Mouse (Mus musculus): ENCODE measurements around the gene Brca1. TPM values are rescaled to one million over a fixed set of nuclear protein-coding genes. Genes with fewer than 3 reads are reported as not detected.
"Not testable (repeated sequence)": the region's sequence is repeated elsewhere in the genome, so short reads cannot be mapped to it uniquely, and the experiment has no call there.

The Brca1 gene
- polyA plus RNA-seq, 1 experiment from 2014 or later, result 13.3 TPM

- H3K9me3 ChIP-seq (replicated peaks), result no peaks in the 10 kb centered on the region
- no peak for ATAC-seq (ENCODE audit: insufficient number of reproducible peaks, low FRiP score)
- H3K27me3 ChIP-seq (replicated peaks), result no peaks in the 10 kb centered on the region
- H3K4me3 ChIP-seq, result no peak overlapping the region
- peak overlapping the region; percentile 26; the same call in 1 of the 2 replicates for H3K9ac ChIP-seq
- WGBS, result 29% methylated on average over 7 of the region's 7 CpGs
- H3K4me2 ChIP-seq, result peak overlapping the region; percentile 22
- H3K4me1 ChIP-seq (replicated peaks), result peaks cover 42% of the 10 kb centered on the region
- peak overlapping the region; percentile 39; the same call in 1 of the 2 replicates for H3K27ac ChIP-seq (ENCODE audit: poor library complexity, severe bottlenecking)
- no peaks in the 10 kb centered on the region for H3K36me3 ChIP-seq
Observed at GRCm38 (mm10) chr11:101470206-101470605, 81.5 kb downstream of the Brca1 start.

DNA sequence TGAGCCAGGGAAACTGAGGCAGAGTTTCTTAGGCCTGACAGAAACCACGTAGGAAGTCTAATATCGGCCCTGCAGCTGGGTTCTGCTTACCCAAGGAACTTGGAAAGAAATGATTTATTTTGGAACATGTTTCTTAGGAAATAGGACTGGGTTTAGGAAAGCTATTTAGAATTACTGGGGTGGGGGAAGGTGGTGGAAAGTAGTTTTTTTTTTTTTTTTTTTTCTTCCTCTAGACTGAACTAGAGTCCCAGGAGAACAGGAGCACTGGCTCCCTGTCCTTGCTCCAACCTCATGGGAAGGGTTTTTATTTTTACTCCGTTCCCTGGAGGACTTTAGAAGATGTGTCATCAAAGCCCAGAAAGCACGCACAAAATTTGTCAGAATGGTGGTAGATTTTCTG lies 82.6 kb downstream of the Brca1 start:
- H3K4me3 ChIP-seq, result peak overlapping the region; percentile 77
- no peaks in the 10 kb centered on the region for H3K9me3 ChIP-seq (replicated peaks)
- no peaks in the 10 kb centered on the region for H3K27me3 ChIP-seq (replicated peaks)
- ATAC-seq (ENCODE audit: insufficient number of reproducible peaks, low FRiP score), result no peak
- H3K4me1 ChIP-seq (replicated peaks), result peaks cover 46% of the 10 kb centered on the region
- H3K36me3 ChIP-seq, result no peaks in the 10 kb centered on the region
- peak overlapping the region; percentile 95 for H3K4me2 ChIP-seq
- H3K9ac ChIP-seq, result peak overlapping the region; percentile 87
- WGBS, result 60% methylated on average over 4 of the region's 4 CpGs
- no peak overlapping the region for H3K27ac ChIP-seq (ENCODE audit: poor library complexity, severe bottlenecking)

DNA sequence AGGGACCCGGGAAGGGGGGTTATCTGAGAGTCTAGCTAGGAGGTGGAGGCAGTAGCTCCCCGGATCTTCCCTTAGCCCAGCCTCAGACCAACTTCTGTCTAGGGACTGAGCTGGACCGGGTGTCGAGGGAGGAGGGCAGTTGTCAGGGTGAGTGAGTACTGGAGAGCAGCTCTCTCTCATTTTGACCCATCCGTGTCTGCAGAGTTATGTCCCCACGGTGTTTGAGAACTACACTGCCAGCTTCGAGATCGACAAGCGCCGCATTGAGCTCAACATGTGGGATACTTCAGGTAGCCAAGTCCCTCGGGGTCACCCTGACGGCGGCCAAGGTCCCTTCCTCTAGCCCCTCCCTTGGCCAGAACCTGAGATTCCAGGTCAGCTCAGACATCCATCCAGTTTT lies 83.0 kb downstream of the Brca1 start:
- H3K4me3 ChIP-seq, result peak overlapping the region; percentile 77
- peak overlapping the region; percentile 95 for H3K4me2 ChIP-seq
- no peak for ATAC-seq (ENCODE audit: insufficient number of reproducible peaks, low FRiP score)
- peak overlapping the region; percentile 87 for H3K9ac ChIP-seq
- H3K4me1 ChIP-seq (replicated peaks), result peaks cover 50% of the 10 kb centered on the region
- no peaks in the 10 kb centered on the region for H3K27me3 ChIP-seq (replicated peaks)
- H3K36me3 ChIP-seq, result no peaks in the 10 kb centered on the region
- WGBS, result 5% methylated on average over 13 of the region's 13 CpGs
- H3K27ac ChIP-seq (ENCODE audit: poor library complexity, severe bottlenecking), result peak overlapping the region; percentile 44; the same call in 1 of the 2 replicates
- H3K9me3 ChIP-seq (replicated peaks), result no peaks in the 10 kb centered on the region

DNA sequence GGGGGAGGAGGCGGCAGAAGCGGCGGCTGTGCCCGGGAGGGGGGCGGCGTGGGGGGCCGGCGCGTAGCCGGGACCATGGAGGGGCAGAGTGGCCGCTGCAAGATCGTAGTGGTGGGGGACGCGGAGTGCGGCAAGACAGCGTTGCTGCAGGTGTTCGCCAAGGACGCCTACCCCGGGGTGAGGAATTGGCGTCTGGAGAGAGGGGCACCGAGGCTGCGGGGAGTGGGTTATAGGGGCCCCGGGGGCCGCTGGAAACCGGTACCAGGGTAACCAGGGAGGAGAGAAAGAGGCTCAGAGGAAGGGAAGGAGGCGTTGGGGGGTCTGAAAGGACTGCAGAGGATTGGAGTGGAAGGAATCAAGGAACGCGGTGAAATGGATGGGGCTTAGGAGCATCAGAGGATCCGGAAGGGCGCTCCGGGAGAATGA lies 83.5 kb downstream of the Brca1 start:
- ATAC-seq (ENCODE audit: insufficient number of reproducible peaks, low FRiP score), result no peak; the same call in 1 of the 2 replicates
- 1% methylated on average over 30 of the region's 31 CpGs for WGBS
- peak overlapping the region; percentile 77 for H3K4me3 ChIP-seq
- H3K27ac ChIP-seq (ENCODE audit: poor library complexity, severe bottlenecking), result peak overlapping the region; percentile 44
- H3K4me1 ChIP-seq (replicated peaks), result peaks cover 53% of the 10 kb centered on the region
- peak overlapping the region; percentile 87 for H3K9ac ChIP-seq
- H3K9me3 ChIP-seq (replicated peaks), result no peaks in the 10 kb centered on the region
- H3K36me3 ChIP-seq, result no peaks in the 10 kb centered on the region
- peak overlapping the region; percentile 95 for H3K4me2 ChIP-seq
- no peaks in the 10 kb centered on the region for H3K27me3 ChIP-seq (replicated peaks)

DNA sequence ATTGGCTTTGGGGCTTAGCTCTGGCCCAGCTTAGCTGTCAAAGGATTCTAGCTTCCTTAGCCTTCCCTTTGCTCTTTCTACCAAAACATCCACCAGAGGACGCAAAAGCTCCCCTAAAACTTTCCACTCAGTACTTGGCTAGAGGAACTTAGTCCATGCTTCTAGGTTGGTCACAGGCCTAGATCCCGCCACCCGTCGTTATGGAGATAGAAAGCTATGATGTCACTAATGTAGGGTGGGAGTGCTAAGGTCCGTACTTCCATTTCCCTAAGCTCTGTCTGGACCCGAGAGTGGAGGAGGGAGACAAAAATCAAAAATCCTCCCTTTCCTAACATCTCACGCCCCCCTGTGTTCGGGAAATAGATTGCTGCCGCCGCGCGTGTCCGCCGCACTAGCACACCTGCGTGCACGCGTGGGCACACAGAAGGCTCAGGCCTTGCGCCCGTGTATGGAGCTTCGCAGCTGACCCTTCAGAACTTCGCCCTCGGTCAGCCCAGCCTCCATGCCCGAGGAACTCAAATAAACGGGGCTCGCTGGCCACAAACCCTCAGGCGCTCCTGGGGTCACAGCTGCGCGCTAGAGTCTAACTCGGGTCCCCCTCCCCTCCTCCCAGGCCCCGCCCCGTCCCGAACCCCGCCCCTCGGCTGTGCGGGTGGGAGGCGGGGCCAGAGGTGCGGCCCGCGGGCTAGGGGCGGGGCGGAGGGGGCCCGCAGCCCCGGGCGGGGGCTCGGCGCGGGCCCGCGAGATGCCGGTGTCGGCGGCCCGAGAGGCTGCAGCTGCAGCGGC lies 84.1 kb downstream of the Brca1 start:
- Histone ChIP-seq H3K27me3 (replicated peaks) (no peaks in the 10 kb centered on the region), H3K9me3 (replicated peaks) (no peaks in the 10 kb centered on the region), H3K4me3 (peak overlapping the region; percentile 77), H3K4me1 (replicated peaks) (peaks cover 56% of the 10 kb centered on the region), H3K9ac (peak overlapping the region; percentile 87), H3K4me2 (peak overlapping the region; percentile 95), H3K36me3 (0 out of 2 replicates have a peak, but pooled peaks cover under 1% of the 10 kb centered on the region), H3K27ac (ENCODE audit: poor library complexity, severe bottlenecking) (peak overlapping the region; percentile 44)
- peak; percentile 83 for ATAC-seq (ENCODE audit: insufficient number of reproducible peaks, low FRiP score)
- WGBS, result under 1% methylated on average over 51 of the region's 54 CpGs

DNA sequence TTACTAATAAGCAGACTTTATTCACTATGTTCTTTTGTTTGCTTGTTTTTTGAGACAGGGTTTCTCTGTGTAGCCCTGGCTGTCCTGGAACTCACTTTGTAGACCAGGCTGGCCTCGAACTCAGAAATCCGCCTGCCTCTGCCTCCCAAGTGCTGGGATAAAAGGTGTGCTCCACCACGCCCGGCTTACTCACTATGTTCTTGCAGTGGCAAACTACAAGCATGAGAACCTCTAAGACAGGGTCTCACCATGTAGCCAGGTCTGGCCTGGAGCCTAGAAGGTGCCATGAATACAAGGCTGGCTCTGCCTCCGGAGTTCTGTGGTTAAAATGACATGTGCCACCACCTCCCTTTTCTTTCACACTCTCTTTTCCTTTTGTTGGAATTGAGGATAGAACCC lies 85.2 kb downstream of the Brca1 start:
- peak overlapping the region; percentile 93 for H3K4me3 ChIP-seq
- H3K4me2 ChIP-seq, result peak overlapping the region; percentile 92
- not testable (repeated sequence) for H3K9me3 ChIP-seq (replicated peaks); ATAC-seq (ENCODE audit: insufficient number of reproducible peaks, low FRiP score); H3K27me3 ChIP-seq (replicated peaks); H3K27ac ChIP-seq (ENCODE audit: poor library complexity, severe bottlenecking); H3K9ac ChIP-seq
- peaks cover 12% of the 10 kb centered on the region for H3K36me3 ChIP-seq
- WGBS, result 52% methylated on average over 5 of the region's 5 CpGs
- peaks cover 52% of the 10 kb centered on the region for H3K4me1 ChIP-seq (replicated peaks)

DNA sequence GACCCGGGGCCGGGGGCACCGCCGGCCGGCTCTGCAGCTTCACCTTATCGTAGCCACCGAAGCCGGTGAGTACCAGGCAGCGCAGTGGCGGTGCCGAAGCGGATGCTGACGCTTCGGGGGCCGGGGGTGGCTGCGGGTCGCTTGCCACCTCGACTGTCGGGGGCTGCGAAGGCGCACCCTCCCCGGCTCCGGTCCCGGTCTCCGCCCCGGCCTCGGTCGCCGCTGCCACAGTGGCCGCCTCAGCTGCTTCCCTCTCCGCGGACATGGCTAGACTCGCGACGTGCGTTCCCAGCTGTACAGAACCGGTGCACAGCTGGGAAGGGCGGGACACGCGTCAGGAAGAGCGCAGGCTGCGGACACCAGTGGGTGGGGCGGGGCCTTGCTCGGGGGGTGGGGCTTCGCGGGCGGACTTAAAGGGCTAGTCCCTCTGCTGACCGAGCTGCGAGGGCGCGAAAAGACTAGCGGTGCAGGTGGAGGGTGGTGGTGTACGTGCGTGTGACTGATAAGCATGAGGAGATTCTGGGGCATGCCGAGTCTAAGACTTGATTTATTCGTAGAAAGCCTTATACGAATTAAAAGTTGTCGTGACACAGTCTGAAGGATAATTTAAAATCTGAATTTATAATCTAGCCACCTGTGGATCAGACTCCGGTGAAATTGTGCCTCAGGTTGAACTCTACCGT lies 85.7 kb downstream of the Brca1 start, which contains the start of gene Vat1:
Gene Vat1, minus strand, starts transcription at position 362 of the 683 bp plus-strand sequence.
- peaks cover 52% of the 10 kb centered on the region for H3K4me1 ChIP-seq (replicated peaks)
- H3K4me3 ChIP-seq, result peak within 1 kb of the TSS; percentile 93
- H3K27me3 ChIP-seq (replicated peaks), result no peaks in the 10 kb centered on the region
- H3K27ac ChIP-seq (ENCODE audit: poor library complexity, severe bottlenecking), result peak within 1 kb of the TSS; percentile 83
- H3K9ac ChIP-seq, result peak within 1 kb of the TSS; percentile 89
- ATAC-seq (ENCODE audit: insufficient number of reproducible peaks, low FRiP score), result peak; percentile 83
- 1% methylated on average over 60 of the region's 60 CpGs for WGBS
- peaks cover 17% of the 10 kb centered on the region for H3K36me3 ChIP-seq
- H3K9me3 ChIP-seq (replicated peaks), result no peaks in the 10 kb centered on the region
- H3K4me2 ChIP-seq, result peak within 1 kb of the TSS; percentile 95

DNA sequence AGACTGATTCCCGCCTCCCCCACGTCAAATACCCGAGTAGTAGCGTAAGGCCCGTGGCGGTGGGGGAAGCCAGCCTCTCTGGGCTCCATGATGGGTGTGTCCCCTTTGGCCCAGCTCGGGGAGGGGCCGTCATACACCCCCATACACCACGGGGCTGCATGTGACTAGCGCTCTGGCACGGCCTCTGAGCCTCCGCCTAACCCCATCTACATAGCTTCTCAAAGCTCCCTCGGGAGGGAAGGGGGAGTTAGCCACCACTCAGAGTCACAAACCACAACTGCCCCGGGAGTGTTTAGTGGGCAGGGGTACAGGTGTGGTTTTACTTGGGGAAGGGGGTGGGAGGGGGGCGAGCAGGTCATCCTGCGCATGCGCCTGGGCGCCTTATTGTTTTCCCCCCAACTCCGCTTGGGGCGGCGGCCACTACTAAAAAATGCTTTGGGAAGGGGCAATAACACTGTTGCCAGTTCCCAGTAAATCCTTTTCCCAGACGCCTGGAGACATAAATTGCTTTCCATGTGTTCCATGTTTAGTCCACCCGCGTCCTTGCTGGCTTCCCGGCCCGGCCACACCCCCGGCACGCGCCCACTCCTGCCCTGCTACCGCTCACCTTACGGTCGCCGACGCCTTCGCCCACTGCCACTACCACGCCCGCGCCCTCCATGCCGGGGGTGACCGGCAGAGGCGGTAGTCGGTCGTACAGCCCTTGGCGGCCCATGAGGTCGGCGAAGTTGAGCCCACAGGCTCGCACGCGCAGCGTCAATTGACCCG lies 86.5 kb downstream of the Brca1 start:
- WGBS, result under 1% methylated on average over 51 of the region's 51 CpGs
- Histone ChIP-seq H3K9me3 (replicated peaks) (no peaks in the 10 kb centered on the region), H3K4me3 (peak overlapping the region; percentile 93), H3K27me3 (replicated peaks) (no peaks in the 10 kb centered on the region), H3K27ac (ENCODE audit: poor library complexity, severe bottlenecking) (peak overlapping the region; percentile 83), H3K4me2 (peak overlapping the region; percentile 92), H3K9ac (peak overlapping the region; percentile 89), H3K4me1 (replicated peaks) (peaks cover 49% of the 10 kb centered on the region), H3K36me3 (peaks cover 23% of the 10 kb centered on the region)
- ATAC-seq (ENCODE audit: insufficient number of reproducible peaks, low FRiP score), result peak; percentile 63

GRCm38 (mm10) chr11:101464211-101465100 lies 87.3 kb downstream of the Brca1 start, which contains the start of gene Rnd2:
Gene Rnd2 (plus strand): TSS chr11:101464999.
- H3K4me1 ChIP-seq (replicated peaks), result peaks cover 52% of the 10 kb centered on the region
- H3K27ac ChIP-seq (ENCODE audit: poor library complexity, severe bottlenecking), result peak within 1 kb of the TSS; percentile 83
- H3K4me3 ChIP-seq, result peak within 1 kb of the TSS; percentile 93
- peak within 1 kb of the TSS; percentile 92 for H3K4me2 ChIP-seq
- H3K27me3 ChIP-seq (replicated peaks), result no peaks in the 10 kb centered on the region
- H3K9me3 ChIP-seq (replicated peaks), result no peaks in the 10 kb centered on the region
- 10% methylated on average over 12 of the region's 12 CpGs for WGBS
- no peak for ATAC-seq (ENCODE audit: insufficient number of reproducible peaks, low FRiP score)
- H3K36me3 ChIP-seq, result peaks cover 32% of the 10 kb centered on the region
- H3K9ac ChIP-seq, result peak within 1 kb of the TSS; percentile 89
